Comparison of ENCODE assay signal across 10 mouse cellular contexts in the genomic region with DNA sequence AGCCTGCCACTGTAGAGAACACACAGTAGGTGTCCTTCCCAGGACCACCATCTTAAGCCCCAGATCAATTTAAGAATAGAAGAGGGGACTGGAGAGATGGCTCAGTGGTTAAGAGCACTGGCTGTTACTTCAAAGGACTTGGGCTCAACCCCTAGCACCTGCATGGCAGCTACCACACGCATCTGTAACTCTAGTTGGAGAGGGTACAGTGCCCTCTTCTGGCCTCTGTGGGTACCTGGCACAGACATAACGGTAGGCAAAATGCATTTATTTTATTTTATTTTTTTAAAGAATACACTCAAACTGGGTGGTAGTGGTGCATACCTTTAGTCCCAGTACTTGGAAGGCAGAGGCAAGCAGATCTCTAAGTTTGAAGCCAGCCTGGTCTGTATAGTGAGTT.
DNase-seq lines count a peak whose midpoint lies in the region; ATAC-seq and TF ChIP-seq lines count a peak whose summit lies in the region.
"Had no signal": no experiment of that assay in that cellular context is flagged by ENCODE, and none has a peak within 500 bp of the region (broad histone marks: within the 10 kb centered on the region; RNA-seq: fewer than 3 reads in every experiment).

No protein-coding gene starts in this region.

- no peak for DNase-seq in forebrain, postnatal 0 days
- peak; percentile 67 for DNase-seq in midbrain, embryonic 11.5 days (ENCODE audit: low spot score, missing footprints)
- peak; percentile 19 for DNase-seq in c-Kit-positive CD71-positive TER-119-negative erythroid progenitor cells, embryonic 14.5 days (ENCODE audit: low read depth)
- peak; percentile 50 for DNase-seq in thymus, postnatal 25 days
- no peak for DNase-seq in layer of hippocampus, adult 9-11 months
- DNase-seq in left cerebral cortex, adult 9 months (ENCODE audit: low spot score in 2 of 2): no peak

- no peaks in the 10 kb centered on the region for H3K9me3 ChIP-seq in forebrain, postnatal 0 days (ENCODE audit: low read length)
- H3K9me3 ChIP-seq in forebrain, embryonic 13.5 days (replicated peaks): no peaks in the 10 kb centered on the region
- no peaks in the 10 kb centered on the region for H3K9me3 ChIP-seq in midbrain, embryonic 11.5 days (ENCODE audit: control insufficient read depth, low read length)
- H3K9me3 ChIP-seq in midbrain, embryonic 13.5 days: no peaks in the 10 kb centered on the region

- TF ChIP-seq CTCF in forebrain, postnatal 0 days (IDR thresholded peaks at IDR 0.05; ENCODE audit: low read depth): peak; percentile 39

- no peak overlapping the region for H3K27ac ChIP-seq in forebrain, postnatal 0 days (ENCODE audit: low read depth, low read length)
- H3K27ac ChIP-seq in forebrain, embryonic 13.5 days: no peak overlapping the region
- no peak overlapping the region for H3K27ac ChIP-seq in midbrain, embryonic 11.5 days (ENCODE audit: low read depth, low read length)
- H3K27ac ChIP-seq in midbrain, embryonic 13.5 days: no peak overlapping the region
- H3K27ac ChIP-seq: macrophage had no signal

- H3K27me3 ChIP-seq in forebrain, postnatal 0 days (ENCODE audit: insufficient read depth, low read length): no peaks in the 10 kb centered on the region
- H3K27me3 ChIP-seq in forebrain, embryonic 13.5 days: peaks cover 3% of the 10 kb centered on the region; the same call in 1 of the 2 replicates
- H3K27me3 ChIP-seq in midbrain, embryonic 11.5 days (ENCODE audit: control insufficient read depth, insufficient read depth, low read length): peaks cover 5% of the 10 kb centered on the region; the same call in 1 of the 2 replicates
- peaks cover 17% of the 10 kb centered on the region for H3K27me3 ChIP-seq in midbrain, embryonic 13.5 days

- no peak for ATAC-seq in forebrain, postnatal 0 days
- ATAC-seq in forebrain, embryonic 13.5 days: no peak
- no peak for ATAC-seq in midbrain, embryonic 11.5 days (ENCODE audit: low FRiP score)
- no peak for ATAC-seq in midbrain, embryonic 13.5 days
- ATAC-seq: forebrain, embryonic 16.5 days had no signal

- WGBS in forebrain, postnatal 0 days: 34% methylated on average over 2 of the region's 2 CpGs
- WGBS in forebrain, embryonic 13.5 days: 29% methylated on average over 2 of the region's 2 CpGs
- 26% methylated on average over 2 of the region's 2 CpGs for WGBS in midbrain, embryonic 11.5 days
- 25% methylated on average over 2 of the region's 2 CpGs for WGBS in midbrain, embryonic 13.5 days

- no peak overlapping the region for H3K9ac ChIP-seq in forebrain, postnatal 0 days
- no peak overlapping the region for H3K9ac ChIP-seq in forebrain, embryonic 13.5 days
- no peak overlapping the region for H3K9ac ChIP-seq in midbrain, embryonic 11.5 days (ENCODE audit: low read length)
- no peak overlapping the region for H3K9ac ChIP-seq in midbrain, embryonic 13.5 days (replicated peaks)

- no peak overlapping the region for H3K4me3 ChIP-seq in forebrain, postnatal 0 days (ENCODE audit: low read depth, low read length)
- H3K4me3 ChIP-seq in forebrain, embryonic 13.5 days: no peak overlapping the region
- no peak overlapping the region for H3K4me3 ChIP-seq in midbrain, embryonic 11.5 days (ENCODE audit: low read depth, low read length)
- H3K4me3 ChIP-seq in midbrain, embryonic 13.5 days (replicated peaks): no peak overlapping the region

- no peak overlapping the region for H3K4me2 ChIP-seq in forebrain, postnatal 0 days (ENCODE audit: low read depth)
- no peak overlapping the region for H3K4me2 ChIP-seq in forebrain, embryonic 13.5 days
- no peak overlapping the region for H3K4me2 ChIP-seq in midbrain, embryonic 11.5 days
- H3K4me2 ChIP-seq in midbrain, embryonic 13.5 days (replicated peaks): no peak overlapping the region

- H3K36me3 ChIP-seq in forebrain, postnatal 0 days (ENCODE audit: insufficient read depth): no peaks in the 10 kb centered on the region
- H3K36me3 ChIP-seq in forebrain, embryonic 13.5 days (ENCODE audit: poor library complexity, severe bottlenecking): no peaks in the 10 kb centered on the region
- H3K36me3 ChIP-seq in midbrain, embryonic 11.5 days (ENCODE audit: control insufficient read depth, insufficient read depth, low read length): no peaks in the 10 kb centered on the region
- no peaks in the 10 kb centered on the region for H3K36me3 ChIP-seq in midbrain, embryonic 13.5 days

- H3K4me1 ChIP-seq in forebrain, postnatal 0 days (ENCODE audit: insufficient read depth): no peaks in the 10 kb centered on the region
- no peaks in the 10 kb centered on the region for H3K4me1 ChIP-seq in forebrain, embryonic 13.5 days
- no peaks in the 10 kb centered on the region for H3K4me1 ChIP-seq in midbrain, embryonic 11.5 days (ENCODE audit: control insufficient read depth, insufficient read depth, low read length)
- H3K4me1 ChIP-seq in midbrain, embryonic 13.5 days (replicated peaks): no peaks in the 10 kb centered on the region

Comparison
In these comparisons a context has a peak if more than half of its experiments do, and no peak if none do; other contexts are left out.
1. DNase-seq: peak in midbrain, embryonic 11.5 days (single experiment), c-Kit-positive CD71-positive TER-119-negative erythroid progenitor cells, embryonic 14.5 days (single experiment) and thymus, postnatal 25 days (single experiment); none in forebrain, postnatal 0 days (single experiment), layer of hippocampus, adult 9-11 months (single experiment) and left cerebral cortex, adult 9 months (0 of 2).